Mouse (Mus musculus): ENCODE measurements around the gene Foxn3.
A peak's percentile ranks its signal among the peaks of the same experiment; 100 is the strongest.
"Not testable (repeated sequence)": the region's sequence is repeated elsewhere in the genome, so short reads cannot be mapped to it uniquely, and the experiment has no call there.

Gene Foxn3

GRCm38 (mm10) chr12:99207014-99207612, 356.3 kb downstream of the Foxn3 start:
- DNase-seq, result no peak

- DNase-seq, result no peak
Measured at GRCm38 (mm10) chr12:99205734-99206133, 357.6 kb downstream of the Foxn3 start.

- no peak for DNase-seq
Measured at GRCm38 (mm10) chr12:99199124-99199483, 364.3 kb downstream of the Foxn3 start.

GRCm38 (mm10) chr12:99198428-99199123, 364.8 kb downstream of the Foxn3 start:
- DNase-seq, result no peak

- DNase-seq, result peak; percentile 47
Measured at GRCm38 (mm10) chr12:99197031-99197430, 366.4 kb downstream of the Foxn3 start.

GRCm38 (mm10) chr12:99195655-99196054, 367.7 kb downstream of the Foxn3 start:
- no peak for DNase-seq

- DNase-seq, result not testable (repeated sequence)
Measured at GRCm38 (mm10) chr12:99194120-99194519, 369.3 kb downstream of the Foxn3 start.

- DNase-seq, result no peak
Measured at GRCm38 (mm10) chr12:99187671-99188070, 375.7 kb downstream of the Foxn3 start.

GRCm38 (mm10) chr12:99186239-99186638, 377.1 kb downstream of the Foxn3 start:
- DNase-seq, result no peak

- DNase-seq, result no peak
Measured at GRCm38 (mm10) chr12:99183261-99183792, 380.1 kb downstream of the Foxn3 start.

GRCm38 (mm10) chr12:99182338-99182737, 381.0 kb downstream of the Foxn3 start:
- DNase-seq, result no peak

GRCm38 (mm10) chr12:99180234-99180824, 383.1 kb downstream of the Foxn3 start:
- no peak for DNase-seq

- DNase-seq, result no peak
Measured at GRCm38 (mm10) chr12:99174979-99175621, 388.3 kb downstream of the Foxn3 start.

GRCm38 (mm10) chr12:99172170-99172569, 391.2 kb downstream of the Foxn3 start:
- no peak for DNase-seq

- DNase-seq, result peak; percentile 79
Measured at GRCm38 (mm10) chr12:99169925-99170324, 393.5 kb downstream of the Foxn3 start.

- DNase-seq, result no peak
Measured at GRCm38 (mm10) chr12:99166091-99166490, 397.3 kb downstream of the Foxn3 start.

GRCm38 (mm10) chr12:99163342-99163682, 400.1 kb downstream of the Foxn3 start:
- no peak for DNase-seq

GRCm38 (mm10) chr12:99162639-99163341, 400.6 kb downstream of the Foxn3 start:
- DNase-seq, result no peak

- peak; percentile 43 for DNase-seq
Measured at GRCm38 (mm10) chr12:99162188-99162587, 401.2 kb downstream of the Foxn3 start.

- DNase-seq, result no peak
Measured at GRCm38 (mm10) chr12:99160061-99160460, 403.3 kb downstream of the Foxn3 start.

- DNase-seq, result no peak
Measured at GRCm38 (mm10) chr12:99155904-99156303, 407.5 kb downstream of the Foxn3 start.

- no peak for DNase-seq
Measured at GRCm38 (mm10) chr12:99154230-99154629, 409.2 kb downstream of the Foxn3 start.

- DNase-seq, result no peak
Measured at GRCm38 (mm10) chr12:99153664-99154063, 409.7 kb downstream of the Foxn3 start.
